Mouse (Mus musculus) adrenal gland, postnatal 10 days (tissue): ENCODE measurements around the gene Mapk14. TPM values are rescaled to one million over a fixed set of nuclear protein-coding genes. Genes with fewer than 3 reads are reported as not detected.

Experiments
- DNase-seq: peaks from one replicate; pipeline ENCODE4 v3.0.0; 2021; ENCODE audit warnings: mixed read lengths
- long read RNA-seq, 2 experiments: library from polyadenylated mRNA; stranded (forward); transcript quantifications; one replicate each; pipeline ENCODE4 v2.0.0; 2021
- total RNA-seq, 2 experiments: library from RNA; stranded (reverse); gene quantifications; 2 replicates each; pipeline ENCODE4 v1.2.3; 2021

Gene Mapk14
- total RNA-seq = 10 to 100 TPM; 63.6 to 74.4 TPM
- long read RNA-seq, experiment 1, transcript Mapk14-202 (12 exons, 3,548 nt) = major isoform, 36 of 87 reads
- long read RNA-seq, experiment 1, transcript Mapk14-201 (12 exons, 3,562 nt) = minor isoform, 5 of 87 reads
- long read RNA-seq, experiment 1, partial matches to known transcripts = 2 of 87 reads
- long read RNA-seq, experiment 1, other reads (novel, unspliced or antisense) = 43 of 87 reads
- long read RNA-seq, experiment 2, transcript Mapk14-201 (12 exons, 3,562 nt) = minor isoform, 5 of 63 reads
- long read RNA-seq, experiment 2, transcript Mapk14-202 (12 exons, 3,548 nt) = major isoform, 46 of 63 reads
- long read RNA-seq, experiment 2, partial matches to known transcripts = 2 of 63 reads
- long read RNA-seq, experiment 2, other reads (novel, unspliced or antisense) = 9 of 63 reads

- DNase-seq = peak; percentile 100
Measured at GRCm38 (mm10) chr17:28690776-28691686, at the start of gene Mapk14. Mapk14 (plus strand) TSS chr17:28691329.

- no peak for DNase-seq
Measured at GRCm38 (mm10) chr17:28643697-28644096, 47.4 kb upstream of the Mapk14 start.

- no peak for DNase-seq
Measured at GRCm38 (mm10) chr17:28644112-28644511, 47.0 kb upstream of the Mapk14 start.

- DNase-seq = no peak
Measured at GRCm38 (mm10) chr17:28646221-28646620, 44.9 kb upstream of the Mapk14 start.

- peak; percentile 62 for DNase-seq
Measured at GRCm38 (mm10) chr17:28648607-28649370, 42.3 kb upstream of the Mapk14 start.

GRCm38 (mm10) chr17:28650268-28650667 is 40.9 kb upstream of the Mapk14 start:
- peak; percentile 23 for DNase-seq

- DNase-seq = no peak
Measured at GRCm38 (mm10) chr17:28657936-28658335, 33.2 kb upstream of the Mapk14 start.

- no peak for DNase-seq
Measured at GRCm38 (mm10) chr17:28659564-28659963, 31.6 kb upstream of the Mapk14 start.

GRCm38 (mm10) chr17:28682311-28683084 is 8.6 kb upstream of the Mapk14 start:
- DNase-seq = no peak

GRCm38 (mm10) chr17:28683601-28684000 is 7.5 kb upstream of the Mapk14 start:
- no peak for DNase-seq

GRCm38 (mm10) chr17:28684631-28685030 is 6.5 kb upstream of the Mapk14 start:
- DNase-seq = no peak

- DNase-seq = no peak
Measured at GRCm38 (mm10) chr17:28687354-28687753, 3.8 kb upstream of the Mapk14 start.

GRCm38 (mm10) chr17:28689586-28690283 is 1.4 kb upstream of the Mapk14 start, which contains the start of gene Slc26a8:
Slc26a8 (minus strand) TSS chr17:28690233.
- DNase-seq = peak; percentile 57

- DNase-seq = peak; percentile 75
Measured at GRCm38 (mm10) chr17:28691687-28692340, 685 bp downstream of the Mapk14 start.

- peak; percentile 75 for DNase-seq
Measured at GRCm38 (mm10) chr17:28692341-28692710, 1.2 kb downstream of the Mapk14 start.

- DNase-seq = no peak
Measured at GRCm38 (mm10) chr17:28693086-28693485, 2.0 kb downstream of the Mapk14 start.

- no peak for DNase-seq
Measured at GRCm38 (mm10) chr17:28694078-28694477, 2.9 kb downstream of the Mapk14 start.

GRCm38 (mm10) chr17:28694832-28695231 is 3.7 kb downstream of the Mapk14 start:
- DNase-seq = no peak

- DNase-seq = no peak
Measured at GRCm38 (mm10) chr17:28696641-28697040, 5.5 kb downstream of the Mapk14 start.
